Mouse (Mus musculus) mouse embryonic stem cell (cell line): ENCODE data around the gene Mapk11.

Experiments
- in situ Hi-C, 2 experiments: fragments of 300-500 bp; cut with MboI; formaldehyde crosslinking; loops; 1 replicate in 1 of 2; 3 replicates in 1 of 2; pipeline ENCODE4 v1.14.3; 2019 to 2020; ENCODE audit warnings: low sequenced_read_pairs in 2 of 2, low pct_unique_long_range_greater_than_20kb in 1 of 2, mixed read lengths in 1 of 2; ENCODE audit not compliant: unreplicated experiment in 1 of 2

Mapk11 gene

DNA sequence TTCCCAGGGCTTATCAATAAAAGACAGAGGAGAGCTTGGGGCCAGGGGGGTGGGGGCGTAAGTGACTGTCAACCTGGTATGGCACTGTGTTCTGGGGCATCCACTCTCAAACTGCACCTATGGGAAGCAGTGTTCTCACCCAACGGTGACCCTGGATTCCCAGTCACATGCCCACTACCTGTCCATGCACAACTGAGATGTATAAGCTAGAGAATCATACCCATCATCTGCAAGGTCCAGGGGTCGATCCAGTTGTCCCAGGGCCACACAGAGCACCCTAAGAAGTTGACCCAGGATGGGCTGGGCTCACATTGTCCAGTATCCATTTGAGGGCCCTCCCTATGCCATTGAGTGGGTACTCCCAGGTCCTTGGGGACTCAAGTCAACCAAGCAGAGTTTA, 25.1 kb downstream of the Mapk11 start:
- in situ Hi-C loops, result no loop called here

GRCm38 (mm10) chr15:89123595-89123994, 25.8 kb downstream of the Mapk11 start:
- in situ Hi-C loops, result no loop called here

- in situ Hi-C loops, result no loop called here
Measured at GRCm38 (mm10) chr15:89122649-89123366, 26.6 kb downstream of the Mapk11 start, which contains the start of gene Tubgcp6. Tubgcp6 (minus strand) TSS chr15:89123112.

DNA sequence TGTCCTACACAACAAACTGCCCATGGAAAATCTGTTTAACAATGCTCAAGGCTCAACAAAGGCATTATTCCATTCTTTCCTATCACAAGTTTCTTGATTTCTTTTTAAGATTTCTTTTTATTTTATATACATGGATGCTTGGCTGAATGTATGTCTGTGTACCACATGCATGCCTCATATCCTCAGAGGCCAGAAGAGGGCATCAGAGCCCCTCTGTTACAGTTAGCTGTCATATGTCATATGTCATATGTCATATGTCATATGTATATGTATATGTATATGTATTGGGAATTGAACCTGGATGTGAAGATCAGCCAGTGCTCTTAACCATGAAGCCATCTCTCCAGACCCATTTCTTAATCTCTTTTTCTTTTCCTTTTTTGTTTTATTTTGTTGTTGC, 31.4 kb downstream of the Mapk11 start:
- in situ Hi-C loops, result no loop called here

- in situ Hi-C loops, result no loop called here
Measured at GRCm38 (mm10) chr15:89110147-89110546, 39.3 kb downstream of the Mapk11 start.

- in situ Hi-C loops, result no loop called here
Measured at GRCm38 (mm10) chr15:89106976-89107375, 42.5 kb downstream of the Mapk11 start.

- in situ Hi-C loops, result no loop called here
Measured at GRCm38 (mm10) chr15:89106073-89106472, 43.4 kb downstream of the Mapk11 start.

- in situ Hi-C loops, result no loop called here
Measured at GRCm38 (mm10) chr15:89104425-89104824, 45.0 kb downstream of the Mapk11 start.

GRCm38 (mm10) chr15:89103921-89104320, 45.5 kb downstream of the Mapk11 start:
- in situ Hi-C loops, result no loop called here

GRCm38 (mm10) chr15:89102646-89103045, 46.8 kb downstream of the Mapk11 start:
- in situ Hi-C loops, result no loop called here

GRCm38 (mm10) chr15:89100823-89101222, 48.6 kb downstream of the Mapk11 start:
- in situ Hi-C loops, result no loop called here

DNA sequence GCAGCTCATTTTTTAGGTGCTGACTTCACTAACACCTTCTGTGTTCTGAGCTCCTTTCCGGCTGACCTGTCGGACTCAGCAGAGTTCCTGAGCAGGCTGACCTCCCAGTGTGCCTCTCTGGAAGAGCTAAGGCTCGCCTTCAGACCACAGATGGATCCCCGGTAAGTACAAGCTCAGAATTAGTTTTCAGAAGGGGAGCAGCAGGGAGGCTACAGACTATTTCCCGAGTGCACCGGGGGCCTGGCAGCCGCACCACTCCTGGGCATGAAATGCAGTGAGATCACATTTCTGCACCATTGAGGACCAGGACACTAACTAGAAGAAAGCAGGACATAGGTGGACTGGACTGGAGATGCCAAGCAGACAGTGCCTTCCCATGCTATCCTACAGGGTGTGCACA, 50.8 kb downstream of the Mapk11 start:
- in situ Hi-C loops, result no loop called here

GRCm38 (mm10) chr15:89097450-89097849, 52.0 kb downstream of the Mapk11 start:
- in situ Hi-C loops, result no loop called here
